Mouse (Mus musculus) embryo, embryonic 11.5 days (tissue): ENCODE results near the gene Il12rb1.

Experiments used
- DNase-seq: peaks from one replicate; pipeline ENCODE4 v3.0.0-alpha.2; 2012; ENCODE audit warnings: low read depth, low spot score

The Il12rb1 gene

DNA sequence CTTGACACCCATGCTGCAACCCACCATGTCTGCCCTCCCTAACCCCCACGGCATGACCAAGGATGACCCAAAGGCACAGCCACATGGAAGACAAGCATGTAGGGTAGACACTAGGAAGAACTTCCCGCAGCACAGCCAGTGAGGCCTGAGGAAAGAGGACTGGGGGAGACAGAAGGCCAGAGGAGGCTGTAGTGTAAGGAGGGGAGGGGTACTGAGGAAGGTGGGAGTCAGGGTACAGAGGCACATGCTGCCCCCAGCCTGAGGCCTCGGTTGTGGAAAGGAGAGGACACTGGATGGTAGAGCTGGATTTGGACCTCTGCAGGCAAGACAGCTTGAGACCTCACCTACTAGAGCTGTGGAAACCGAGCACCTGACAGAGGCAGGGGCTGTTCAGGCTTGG, 42.7 kb downstream of the Il12rb1 start:
- no peak for DNase-seq

DNA sequence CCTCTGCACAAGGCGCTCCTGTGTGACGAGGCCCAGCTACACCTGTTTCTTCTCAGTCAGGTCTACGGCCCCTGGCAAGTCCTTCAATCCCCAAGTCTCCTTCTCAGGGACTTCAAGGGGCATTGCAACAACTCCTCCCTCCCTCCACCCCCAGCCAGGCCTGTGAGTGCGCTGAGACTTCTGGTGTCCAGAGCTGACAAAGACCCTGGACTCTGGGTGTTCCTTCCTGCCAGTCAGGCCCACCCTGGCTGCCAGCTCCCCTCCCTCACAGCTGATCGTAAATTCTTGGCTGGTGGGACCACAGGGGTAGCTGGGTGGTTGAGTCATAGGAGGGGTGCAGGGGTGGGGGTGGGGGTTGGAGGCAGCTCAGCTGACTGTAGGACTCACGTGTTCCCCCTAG, 43.6 kb downstream of the Il12rb1 start:
- no peak for DNase-seq

DNA sequence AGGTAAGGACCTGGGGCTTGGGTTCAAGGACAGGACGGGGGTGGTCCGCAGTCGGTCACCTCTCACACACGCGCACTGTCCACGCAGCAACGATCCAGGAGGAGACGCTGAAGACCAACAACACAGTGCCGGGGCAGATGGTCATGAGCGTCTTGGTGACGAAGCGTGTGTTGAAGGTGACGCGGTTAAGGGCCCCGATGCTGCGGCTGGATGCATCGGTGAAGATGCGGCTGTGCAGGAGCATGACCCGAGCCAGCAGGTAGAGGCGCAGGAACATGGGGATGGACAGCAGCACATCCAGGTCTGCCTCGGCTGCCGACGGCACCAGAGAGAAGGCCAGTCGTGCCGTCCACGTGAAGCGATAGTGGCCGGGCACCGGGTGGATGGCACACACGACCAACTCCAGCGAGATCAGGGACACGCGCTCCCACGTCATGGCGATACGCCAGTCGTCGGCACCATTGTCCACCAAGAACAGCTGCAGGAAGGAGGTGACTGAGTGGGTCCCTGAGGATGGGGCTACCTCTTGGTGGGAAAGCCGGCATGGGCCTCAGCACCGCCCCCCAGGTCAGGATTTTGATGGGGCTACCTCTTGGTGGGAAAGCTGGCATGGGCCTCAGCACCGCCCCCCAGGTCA, 44.5 kb downstream of the Il12rb1 start:
- no peak for DNase-seq

DNA sequence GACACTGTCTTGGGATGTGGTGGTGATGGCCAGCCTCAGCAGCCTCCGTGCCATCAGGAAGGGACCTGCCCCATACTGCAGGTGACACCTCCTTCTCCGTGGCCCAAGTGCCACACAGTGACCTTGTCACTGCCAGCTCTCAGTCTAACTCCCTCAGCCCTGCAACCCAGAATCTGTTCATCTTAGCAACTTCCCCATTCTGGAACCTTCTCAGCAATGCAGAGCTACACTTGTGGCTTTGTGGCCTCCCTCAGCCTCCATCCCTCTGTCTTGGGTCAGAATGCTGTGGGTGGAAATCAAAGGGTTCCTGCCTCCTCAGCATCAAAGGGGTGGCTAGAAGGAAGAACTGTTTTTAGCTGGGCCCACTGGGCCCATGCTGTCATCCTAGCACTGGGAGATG, 45.6 kb downstream of the Il12rb1 start:
- no peak for DNase-seq

DNA sequence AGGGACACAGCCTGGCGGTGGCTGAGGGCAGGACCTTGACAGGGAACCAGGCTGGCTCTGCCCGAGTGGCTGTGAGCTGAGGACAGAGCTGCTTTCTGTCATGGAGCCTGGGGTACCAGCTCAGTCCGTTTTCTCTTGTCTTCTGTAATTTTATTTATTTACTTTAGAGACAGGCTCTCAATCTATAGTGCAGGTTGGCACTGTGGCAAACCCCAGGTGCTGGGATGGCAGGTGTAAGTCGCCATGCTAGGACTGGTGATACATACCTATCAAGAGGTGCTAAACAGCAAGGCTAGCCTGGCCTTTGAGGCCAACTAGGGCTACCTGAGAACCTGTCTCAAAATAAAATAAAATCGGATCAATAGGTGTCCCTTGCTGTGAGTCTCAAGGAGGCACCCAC, 47.8 kb downstream of the Il12rb1 start:
- no peak for DNase-seq

DNA sequence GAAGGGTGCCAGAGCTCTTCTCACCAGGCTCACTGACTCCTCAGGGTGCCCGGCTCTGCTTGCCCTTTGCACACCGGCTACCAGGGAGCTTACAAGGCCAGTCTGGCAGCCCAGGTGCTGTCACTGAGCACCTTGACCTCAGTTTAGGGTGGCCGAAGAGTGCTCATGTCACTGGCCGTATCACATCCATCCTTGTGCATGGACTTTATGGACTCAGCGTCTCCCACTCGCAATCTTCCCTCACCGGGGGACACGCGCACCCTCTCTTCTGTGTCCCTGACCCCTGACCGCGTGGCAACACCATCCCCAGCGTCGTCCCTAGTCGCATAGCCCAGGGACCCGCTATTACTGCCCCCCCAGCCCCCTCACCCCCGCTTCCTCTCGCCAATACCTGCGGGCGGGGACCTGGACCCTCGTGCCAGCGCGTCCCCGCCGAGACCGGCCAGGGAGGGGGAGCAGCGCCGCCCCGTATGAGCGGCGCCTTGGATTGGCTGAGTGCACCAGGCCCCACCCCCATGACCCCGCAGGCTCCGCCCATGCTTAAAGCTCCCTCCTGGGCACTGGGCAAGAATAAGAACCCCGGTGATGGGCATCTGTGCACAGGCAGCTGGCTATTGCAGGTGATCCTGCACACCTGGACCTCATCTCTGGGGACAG, 48.4 kb downstream of the Il12rb1 start:
- DNase-seq = no peak

DNA sequence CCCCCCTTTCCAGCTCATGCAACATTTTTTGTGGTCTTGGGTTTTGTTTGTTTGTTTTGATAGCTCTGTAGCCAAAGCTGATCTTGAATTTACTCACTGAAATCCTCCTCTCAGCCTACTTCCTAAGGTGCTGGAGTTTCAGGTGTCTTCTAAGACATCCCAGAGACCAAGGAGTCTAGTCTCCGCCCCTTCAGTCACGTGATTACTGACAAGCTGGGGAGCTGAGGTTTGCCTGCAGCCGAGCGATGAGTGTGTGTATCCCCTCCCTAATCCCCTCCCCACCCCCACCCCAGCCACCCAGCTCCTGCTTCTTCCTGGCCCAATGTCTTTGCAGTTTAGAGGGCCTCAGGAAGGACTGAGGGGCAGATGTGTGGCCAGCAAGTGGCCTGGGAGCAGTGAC, 49.3 kb downstream of the Il12rb1 start:
- DNase-seq = no peak

DNA sequence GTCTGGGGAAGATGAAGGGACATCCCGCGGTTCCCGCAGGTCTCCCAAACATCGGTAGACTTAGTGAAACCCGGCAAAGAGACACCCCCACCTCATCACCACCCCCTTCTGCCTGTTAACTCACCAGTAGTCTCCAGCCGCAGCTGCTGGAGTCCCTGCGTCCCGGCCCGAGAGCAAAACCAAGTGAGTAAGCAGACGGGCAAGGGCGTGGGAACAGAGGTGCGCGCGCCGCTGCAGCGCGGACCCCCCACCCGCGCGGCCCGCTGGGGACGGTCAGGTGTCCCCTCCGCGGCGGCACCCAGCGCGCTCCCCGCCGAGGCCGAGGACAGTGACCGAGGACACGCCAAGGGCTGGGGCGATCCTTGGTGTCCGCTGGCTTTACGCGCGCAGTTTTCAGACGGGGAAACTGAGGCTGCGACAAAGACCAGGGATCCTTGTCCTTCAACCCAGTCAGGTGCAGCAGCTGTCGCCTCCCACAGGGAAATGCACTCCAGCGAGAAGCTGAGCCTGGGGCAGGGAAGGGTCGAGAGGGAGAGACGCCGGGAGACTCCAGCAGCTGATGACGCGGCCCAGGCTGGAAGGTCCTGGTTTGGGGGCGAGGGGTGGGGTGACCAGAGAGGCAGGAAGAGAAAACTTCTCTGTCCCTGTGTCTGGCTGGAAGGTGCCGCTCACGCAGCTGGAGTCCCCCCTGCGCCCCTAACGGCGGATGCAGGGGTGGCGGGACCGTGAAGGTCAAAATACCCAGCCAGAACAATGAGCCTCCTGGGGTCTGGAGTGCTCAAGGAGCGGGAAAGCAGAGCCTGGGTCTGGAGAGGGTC, 54.8 kb downstream of the Il12rb1 start, which contains the start of gene Kcnn1:
Gene Kcnn1, minus strand, starts transcription at position 435 of the 818 bp plus-strand sequence.
- DNase-seq = no peak

DNA sequence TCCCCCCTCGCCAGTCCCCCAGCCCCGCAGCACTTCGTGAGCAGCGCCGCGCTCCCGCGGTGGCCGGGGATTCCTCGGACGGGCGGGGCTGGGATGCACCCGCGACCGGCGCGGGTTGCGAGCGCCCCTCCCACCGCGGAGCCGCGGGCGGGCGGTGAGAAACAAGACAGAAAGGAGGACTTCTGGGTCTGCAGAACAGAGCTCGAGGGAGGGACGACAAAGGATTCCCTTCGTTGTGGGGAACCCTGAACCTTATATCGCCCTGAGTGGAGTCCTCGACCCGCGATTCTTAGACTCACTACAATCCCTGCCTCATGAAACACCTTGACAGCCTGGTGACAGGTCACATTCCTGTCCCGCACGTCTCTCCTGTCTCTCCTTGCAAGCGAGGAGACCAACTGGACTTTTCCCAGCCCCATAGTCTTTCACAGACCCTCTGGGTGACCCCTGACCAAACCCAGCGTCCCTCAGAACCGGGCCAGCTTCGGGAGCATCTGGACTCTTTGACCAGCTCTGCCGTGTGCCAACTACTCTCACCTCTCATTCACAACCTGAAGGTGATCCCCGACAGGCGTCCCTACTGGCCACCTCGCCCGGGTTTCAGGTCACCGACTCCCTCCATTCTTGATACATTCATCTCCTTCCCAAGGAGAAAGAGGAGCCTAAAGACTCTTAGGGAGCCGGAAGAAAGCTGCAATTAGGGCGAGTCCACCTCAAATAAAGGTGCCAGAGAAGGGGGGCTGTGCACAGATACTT, 55.9 kb downstream of the Il12rb1 start:
- no peak for DNase-seq

DNA sequence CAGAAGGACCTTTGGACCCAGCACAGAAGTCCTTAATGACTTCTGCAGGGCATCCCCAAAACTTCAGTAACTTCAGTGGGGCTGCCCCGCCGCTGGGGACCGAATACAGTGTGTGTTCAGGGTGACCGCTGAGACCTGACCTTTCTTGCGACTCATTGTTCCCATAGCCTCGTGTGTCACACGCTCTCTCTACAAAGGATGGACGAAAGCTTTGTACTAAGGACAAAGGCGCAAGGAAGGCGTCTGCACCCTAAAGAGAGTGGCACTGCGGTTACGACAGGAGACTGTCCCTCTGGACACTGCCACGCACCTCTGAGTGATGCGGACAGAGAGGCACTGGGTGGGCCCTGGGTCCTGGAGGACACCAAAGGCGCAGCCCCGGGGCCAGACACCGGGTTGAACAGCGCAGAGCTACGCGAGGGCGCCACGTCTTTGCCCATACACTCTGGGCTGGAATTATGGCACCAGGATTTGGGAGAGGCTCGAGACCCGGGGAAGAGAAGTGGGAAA, 56.5 kb downstream of the Il12rb1 start:
- DNase-seq = no peak

DNA sequence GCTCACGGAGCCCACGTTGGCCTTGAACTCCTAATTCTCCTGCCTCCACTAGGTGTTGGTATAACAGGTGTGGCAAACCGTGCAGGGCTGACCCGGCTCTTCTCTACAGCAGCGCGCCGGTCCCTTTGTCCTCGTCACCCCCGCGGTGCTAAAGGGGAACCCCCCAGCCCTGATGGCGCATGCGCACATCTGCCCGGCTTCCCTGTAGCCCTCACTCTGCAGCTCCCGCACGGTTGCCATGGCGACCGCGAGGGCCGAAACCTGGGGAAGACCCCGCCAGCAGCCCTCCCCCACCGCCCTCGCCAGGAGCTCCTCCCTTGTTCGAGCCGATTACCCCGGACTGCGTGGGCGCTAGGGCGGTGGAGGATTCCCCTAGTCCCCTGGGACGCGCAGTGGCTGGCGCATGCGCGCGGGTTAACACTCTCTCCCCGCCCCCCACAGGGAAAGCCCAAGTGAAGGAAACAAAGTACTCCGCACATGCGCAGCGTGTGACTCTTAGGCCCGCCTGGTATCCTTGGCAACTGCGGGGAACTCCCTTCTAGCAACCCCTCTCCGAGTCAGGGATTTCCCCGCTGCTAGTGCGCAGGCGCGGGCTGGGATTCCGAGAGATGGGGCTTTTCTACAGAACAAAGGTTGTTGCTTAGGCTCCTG, 57.2 kb downstream of the Il12rb1 start:
- DNase-seq = peak; percentile 100

DNA sequence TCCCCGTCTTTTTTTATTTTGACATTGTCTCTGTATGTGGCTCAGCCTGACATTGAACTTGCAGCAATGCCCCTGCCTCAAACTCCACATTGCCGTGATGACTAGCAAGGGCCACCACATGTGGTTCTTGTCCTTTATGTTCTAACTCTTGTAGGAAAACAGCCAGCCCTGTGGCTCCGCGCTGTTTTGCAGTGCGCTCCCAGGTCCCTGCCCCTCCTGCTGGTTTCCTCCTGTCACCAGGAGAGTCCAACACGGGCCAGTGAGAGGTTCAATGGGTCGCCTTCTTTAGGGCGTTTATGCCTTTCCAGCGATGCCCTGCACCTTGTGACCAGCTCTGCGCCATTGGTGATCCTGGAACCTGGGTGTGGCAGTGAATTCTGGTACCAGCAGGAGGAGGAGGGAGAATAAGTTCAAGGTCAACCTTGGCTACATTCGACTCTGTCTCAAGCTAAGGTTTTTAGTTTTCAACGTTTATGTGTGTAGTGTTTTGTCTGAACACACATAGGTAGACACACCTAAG, 57.8 kb downstream of the Il12rb1 start:
- no peak for DNase-seq

DNA sequence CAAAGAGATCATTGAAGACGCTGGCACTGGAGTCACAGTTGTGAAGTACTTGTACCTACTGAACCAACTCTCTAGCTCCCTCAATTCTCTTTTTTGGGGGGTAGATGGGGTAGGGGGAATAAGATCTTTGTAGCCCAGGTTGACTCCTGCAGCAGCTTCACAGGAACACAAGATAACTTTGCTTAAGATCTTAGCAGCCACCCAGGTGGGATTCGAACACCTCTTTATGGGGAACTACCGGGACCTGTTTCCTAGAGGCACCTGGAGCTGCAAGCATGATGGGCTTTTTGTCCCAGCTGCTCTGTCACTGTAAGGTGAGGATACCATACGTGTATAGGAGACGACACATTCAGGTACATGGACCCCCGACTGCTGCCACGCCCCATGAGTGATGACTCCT, 58.3 kb downstream of the Il12rb1 start:
- no peak for DNase-seq

DNA sequence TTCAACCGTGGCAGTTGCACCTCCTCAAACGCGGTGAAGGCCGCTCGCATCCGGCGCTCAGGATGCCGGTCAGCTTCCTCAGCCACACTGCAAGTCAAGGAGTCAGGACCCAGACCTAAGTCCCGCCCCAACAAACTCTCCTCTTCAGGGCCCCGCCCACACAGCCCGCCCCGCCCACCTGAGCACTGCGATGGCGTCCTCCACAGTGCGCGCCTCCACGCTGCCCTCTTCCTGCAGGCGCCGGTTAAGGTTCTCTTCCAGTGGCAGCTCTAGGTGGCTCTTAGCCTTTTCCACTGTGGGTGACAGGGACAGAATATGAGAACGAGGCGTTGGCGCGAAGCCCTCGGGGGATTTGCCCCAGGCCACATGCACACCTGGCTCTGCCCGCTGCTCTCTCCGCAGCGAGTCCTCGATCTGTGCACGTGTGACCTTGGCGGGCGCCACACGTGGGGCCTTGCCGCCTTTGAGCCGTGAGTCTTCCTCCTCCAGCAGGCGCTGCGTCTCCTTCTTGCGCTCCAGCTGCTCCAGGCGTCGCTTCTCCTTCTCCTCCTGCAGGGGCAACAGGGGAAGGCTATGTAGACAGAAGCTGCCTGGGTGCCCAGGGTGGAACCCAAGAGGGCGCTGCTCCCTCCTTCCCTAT, 60.4 kb downstream of the Il12rb1 start:
- DNase-seq = peak; percentile 61

DNA sequence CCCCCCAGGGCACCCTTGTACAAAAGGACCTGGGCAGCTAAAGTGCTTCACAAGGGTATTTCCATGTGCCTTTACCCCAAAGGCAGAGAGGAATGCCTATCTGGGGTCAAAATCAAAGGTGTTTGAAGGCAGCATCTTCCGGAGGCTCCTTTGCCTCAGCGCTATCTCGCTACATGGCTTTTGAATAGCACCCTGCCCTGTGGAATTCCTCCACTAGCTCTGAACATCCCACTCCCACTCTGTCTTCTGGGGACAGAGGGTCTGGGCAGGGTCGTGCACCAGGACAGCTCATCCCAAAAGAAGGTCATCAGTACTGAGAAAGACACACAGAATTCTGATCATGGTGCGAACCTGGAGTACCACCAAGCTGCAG, 60.9 kb downstream of the Il12rb1 start:
- DNase-seq = no peak

DNA sequence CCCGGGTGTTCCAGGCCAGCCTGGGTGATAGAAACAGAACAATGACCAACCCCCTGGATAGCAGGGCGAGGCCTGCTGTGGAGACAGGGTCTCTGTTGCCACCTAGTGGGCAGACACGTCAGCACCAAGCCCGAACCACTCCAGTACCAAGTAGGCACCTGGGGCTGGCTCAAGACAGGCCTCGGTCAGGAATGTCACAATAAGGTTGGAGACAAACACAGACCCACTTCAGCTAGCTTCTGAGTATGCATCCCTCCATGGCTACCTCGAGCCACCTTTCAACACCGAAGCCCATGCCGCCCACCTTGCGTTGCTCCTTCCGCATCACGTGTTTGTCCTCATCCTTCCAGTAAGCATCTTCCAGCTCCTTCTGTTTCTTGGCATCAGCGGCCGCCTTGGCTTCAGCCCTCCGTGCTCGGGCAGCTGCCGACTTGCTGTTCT, 61.4 kb downstream of the Il12rb1 start:
- peak; percentile 62 for DNase-seq
